8 mouse cellular contexts compared by ENCODE assay signal in the genomic region with DNA sequence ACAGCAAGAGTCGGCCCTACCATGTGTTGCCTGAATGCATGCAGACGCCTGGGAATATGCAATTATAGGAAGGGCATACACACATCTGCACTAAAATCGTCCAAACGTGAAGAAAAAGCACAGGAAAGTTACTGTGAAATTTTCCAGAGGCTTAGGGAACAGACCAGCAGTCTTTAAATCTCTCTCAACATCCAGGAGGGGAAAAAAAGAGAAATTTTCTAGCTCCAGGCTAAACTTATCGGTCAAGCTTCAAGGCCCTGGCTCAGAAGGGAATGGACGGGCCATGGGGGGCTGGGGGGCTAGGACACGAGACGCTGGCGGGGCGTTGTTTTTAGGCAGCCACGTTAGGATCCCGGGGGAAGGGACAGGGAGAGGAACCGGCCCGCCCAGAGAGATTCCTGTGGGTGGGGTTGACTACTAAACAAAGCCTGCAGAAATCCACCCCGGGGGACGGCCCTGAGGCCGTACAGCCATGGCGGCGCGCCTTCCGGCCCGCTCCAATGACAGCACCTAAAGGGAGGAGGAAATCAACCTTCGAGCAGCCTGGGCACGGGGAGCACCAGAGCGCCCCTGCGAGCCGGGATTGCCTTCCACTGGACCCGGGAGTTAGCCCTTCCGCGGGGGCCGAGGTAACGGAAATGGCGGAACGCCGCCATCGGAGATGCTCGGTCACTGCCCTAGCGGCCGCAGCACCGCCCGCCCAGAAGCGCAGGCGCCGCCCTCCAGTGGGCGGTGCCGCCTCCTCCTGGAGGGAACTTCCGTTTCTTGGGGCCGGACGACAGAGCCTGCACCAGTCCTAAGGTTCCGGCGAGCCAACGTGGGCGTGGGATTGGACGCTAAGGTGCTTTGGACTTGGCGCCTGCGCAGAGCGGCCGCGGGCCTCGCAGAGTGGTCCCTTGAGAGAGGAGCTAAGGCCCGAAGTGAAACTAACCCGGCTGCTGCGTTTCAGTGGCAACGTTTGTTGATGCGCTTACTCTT. TPM values are rescaled to one million over a fixed set of nuclear protein-coding genes. Genes with fewer than 3 reads are reported as not detected.
DNase-seq lines count a peak whose midpoint lies in the region; ATAC-seq and TF ChIP-seq lines count a peak whose summit lies in the region.

No protein-coding gene starts in this region.

- TF ChIP-seq CTCF in liver, embryonic 14.5 days (IDR thresholded peaks at IDR 0.05; ENCODE audit: low read depth), result peak; percentile 54
- peak; percentile 55 for TF ChIP-seq CTCF in stomach, postnatal 0 days (IDR thresholded peaks at IDR 0.05; ENCODE audit: low read depth)

- no peaks in the 10 kb centered on the region for H3K27me3 ChIP-seq in heart, embryonic 15.5 days
- no peaks in the 10 kb centered on the region for H3K27me3 ChIP-seq in liver, embryonic 14.5 days (ENCODE audit: control insufficient read depth, insufficient read depth, low read length)
- no peaks in the 10 kb centered on the region for H3K27me3 ChIP-seq in neural tube, embryonic 11.5 days (ENCODE audit: control insufficient read depth, insufficient read depth, low read length)
- no peaks in the 10 kb centered on the region for H3K27me3 ChIP-seq in stomach, postnatal 0 days (ENCODE audit: control insufficient read depth, insufficient read depth, low read length)

- peak; percentile 84 for DNase-seq in c-Kit-negative CD71-positive TER-119-positive erythroid progenitor cells, embryonic 14.5 days (ENCODE audit: low read depth, low spot score)
- peak; percentile 82 for DNase-seq in fibroblast of lung, adult 2 months (ENCODE audit: low read depth)
- DNase-seq in kidney, postnatal 25 days, result peak; percentile 94 to 97
- peak; percentile 88 to 90 (median 88) for DNase-seq in liver, embryonic 14.5 days (ENCODE audit: low read depth in 3 of 3, low spot score in 3 of 3)
- DNase-seq in neural tube, embryonic 11.5 days (ENCODE audit: low spot score), result peak; percentile 94
- DNase-seq in stomach, postnatal 0 days (ENCODE audit: low spot score), result peak; percentile 91

- H3K4me2 ChIP-seq in heart, embryonic 15.5 days, result peak overlapping the region; percentile 51
- peak overlapping the region; percentile 70 for H3K4me2 ChIP-seq in liver, embryonic 14.5 days (ENCODE audit: low read depth)
- H3K4me2 ChIP-seq in neural tube, embryonic 11.5 days (ENCODE audit: low read depth), result peak overlapping the region; percentile 46
- H3K4me2 ChIP-seq in stomach, postnatal 0 days (replicated peaks; ENCODE audit: low read depth), result peak overlapping the region; percentile 47

- H3K36me3 ChIP-seq in heart, embryonic 15.5 days, result no peaks in the 10 kb centered on the region
- no peaks in the 10 kb centered on the region for H3K36me3 ChIP-seq in liver, embryonic 14.5 days (replicated peaks; ENCODE audit: control insufficient read depth, insufficient read depth, low read depth)
- H3K36me3 ChIP-seq in neural tube, embryonic 11.5 days (ENCODE audit: control insufficient read depth, insufficient read depth, low read length), result no peaks in the 10 kb centered on the region
- H3K36me3 ChIP-seq in stomach, postnatal 0 days (ENCODE audit: control insufficient read depth, insufficient read depth, low read length), result no peaks in the 10 kb centered on the region

- no peaks in the 10 kb centered on the region for H3K9me3 ChIP-seq in heart, embryonic 15.5 days (replicated peaks)
- H3K9me3 ChIP-seq in liver, embryonic 14.5 days (ENCODE audit: control insufficient read depth, low read length), result no peaks in the 10 kb centered on the region
- H3K9me3 ChIP-seq in neural tube, embryonic 11.5 days (ENCODE audit: control insufficient read depth, low read length), result no peaks in the 10 kb centered on the region
- H3K9me3 ChIP-seq in stomach, postnatal 0 days (ENCODE audit: control insufficient read depth, low read length), result no peaks in the 10 kb centered on the region

- peak overlapping the region; percentile 64 for H3K4me3 ChIP-seq in heart, embryonic 15.5 days
- H3K4me3 ChIP-seq in liver, embryonic 14.5 days (ENCODE audit: insufficient read depth in 1 of 2, low read depth in 2 of 2, low read length in 2 of 2), result peak overlapping the region; percentile 70 to 88
- H3K4me3 ChIP-seq in neural tube, embryonic 11.5 days (ENCODE audit: low read depth, low read length), result peak overlapping the region; percentile 45
- peak overlapping the region; percentile 48 for H3K4me3 ChIP-seq in stomach, postnatal 0 days (ENCODE audit: low read depth, low read length)

- H3K27ac ChIP-seq in heart, embryonic 15.5 days, result peak overlapping the region; percentile 99
- H3K27ac ChIP-seq in liver, embryonic 14.5 days, result peak overlapping the region; percentile 62
- H3K27ac ChIP-seq in neural tube, embryonic 11.5 days (ENCODE audit: low read depth, low read length), result peak overlapping the region; percentile 94
- H3K27ac ChIP-seq in stomach, postnatal 0 days (replicated peaks), result peak overlapping the region; percentile 96

- peak; percentile 94 for ATAC-seq in CD4-positive, CD25-positive, alpha-beta regulatory T cell, adult 4 months
- ATAC-seq in heart, embryonic 15.5 days (replicated peaks; ENCODE audit: insufficient number of reproducible peaks, insufficient read depth, low FRiP score, low read depth), result peak; percentile 98
- peak; percentile 98 for ATAC-seq in liver, embryonic 14.5 days (ENCODE audit: insufficient read depth)
- ATAC-seq in neural tube, embryonic 11.5 days (ENCODE audit: insufficient read depth, low FRiP score, low TSS enrichment), result peak; percentile 98
- ATAC-seq in stomach, postnatal 0 days (ENCODE audit: low FRiP score, low TSS enrichment), result peak; percentile 98

- no peak for TF ChIP-seq EP300 in liver, embryonic 14.5 days (IDR thresholded peaks at IDR 0.05; ENCODE audit: low read depth)
- no peak for TF ChIP-seq EP300 in stomach, postnatal 0 days (optimal IDR thresholded peaks at IDR 0.05)

- 11% methylated on average over 65 of the region's 65 CpGs for WGBS in heart, embryonic 15.5 days
- WGBS in liver, embryonic 14.5 days (ENCODE audit: insufficient replicate concordance), result 18% methylated on average over 65 of the region's 65 CpGs
- WGBS in neural tube, embryonic 11.5 days, result 21% methylated on average over 55 of the region's 65 CpGs
- WGBS in stomach, postnatal 0 days, result 12% methylated on average over 58 of the region's 65 CpGs

- peak overlapping the region; percentile 70 for H3K9ac ChIP-seq in heart, embryonic 15.5 days
- H3K9ac ChIP-seq in liver, embryonic 14.5 days (replicated peaks), result peak overlapping the region; percentile 69
- peak overlapping the region; percentile 79 for H3K9ac ChIP-seq in neural tube, embryonic 11.5 days (ENCODE audit: low read length)
- H3K9ac ChIP-seq in stomach, postnatal 0 days (ENCODE audit: low read length), result peak overlapping the region; percentile 82

- no peaks in the 10 kb centered on the region for H3K4me1 ChIP-seq in heart, embryonic 15.5 days (replicated peaks)
- H3K4me1 ChIP-seq in liver, embryonic 14.5 days (replicated peaks; ENCODE audit: control insufficient read depth in 2 of 2, insufficient read depth in 2 of 2, low read length in 1 of 2), result peaks cover 0 to 20% of the 10 kb centered on the region in 2 experiments; a peak in 3 of 4 replicates
- no peaks in the 10 kb centered on the region for H3K4me1 ChIP-seq in neural tube, embryonic 11.5 days (ENCODE audit: control insufficient read depth, insufficient read depth, low read length)
- H3K4me1 ChIP-seq in stomach, postnatal 0 days (replicated peaks; ENCODE audit: control insufficient read depth, insufficient read depth), result no peaks in the 10 kb centered on the region

RNA-seq across cellular contexts. Expression of a gene that starts 8.3 kb away (rescaled TPM):
- 1 to 10 TPM; 7.0 to 7.2 TPM for polyA plus RNA-seq in CD4-positive, CD25-positive, alpha-beta regulatory T cell, adult 4 months (2017; shearing (Covaris generic))
- polyA plus RNA-seq in heart, embryonic 15.5 days (2015; fragmentation: Nextera tagmentation; extraction: Ambion mirVana), result 4.5 TPM in 2 replicates
- 1.00 and 1.1 TPM in 2 replicates for polyA plus RNA-seq in liver, embryonic 14.5 days (2012; rRNA removed)
- polyA plus RNA-seq in liver, embryonic 14.5 days (2014; fragmentation: Nextera tagmentation; extraction: Ambion mirVana), result 2.4 and 2.9 TPM in 2 replicates
- polyA plus RNA-seq in neural tube, embryonic 11.5 days (2014; fragmentation: Nextera tagmentation; extraction: Ambion mirVana), result 11.1 and 11.7 TPM in 2 replicates
- polyA plus RNA-seq in stomach, postnatal 0 days (2015; fragmentation: Nextera tagmentation; extraction: Ambion mirVana), result 4.1 and 4.2 TPM in 2 replicates

RNA-seq across cellular contexts. Expression of a gene that starts 30.4 kb away (rescaled TPM):
- 10 to 100 TPM; 31.9 to 33.7 TPM for polyA plus RNA-seq in CD4-positive, CD25-positive, alpha-beta regulatory T cell, adult 4 months (2017; shearing (Covaris generic))
- polyA plus RNA-seq in heart, embryonic 15.5 days (2015; fragmentation: Nextera tagmentation; extraction: Ambion mirVana), result 29.1 and 33.9 TPM in 2 replicates
- polyA plus RNA-seq in liver, embryonic 14.5 days (2012; rRNA removed), result 6.7 and 11.3 TPM in 2 replicates
- 22.2 and 22.3 TPM in 2 replicates for polyA plus RNA-seq in liver, embryonic 14.5 days (2014; fragmentation: Nextera tagmentation; extraction: Ambion mirVana)
- polyA plus RNA-seq in neural tube, embryonic 11.5 days (2014; fragmentation: Nextera tagmentation; extraction: Ambion mirVana), result 48.1 and 52.7 TPM in 2 replicates
- 82.2 and 85.1 TPM in 2 replicates for polyA plus RNA-seq in stomach, postnatal 0 days (2015; fragmentation: Nextera tagmentation; extraction: Ambion mirVana)

Comparison
In these comparisons a context has a peak if more than half of its experiments do, and no peak if none do; other contexts are left out.
1. Peak in every context shown above with its lines: DNase-seq, ATAC-seq, H3K4me3 ChIP-seq and H3K27ac ChIP-seq.